Mouse (Mus musculus) cerebellum, adult 9-11 months (tissue): Measurements from ENCODE around the gene Oxsr1.
"Not testable (repeated sequence)": the region's sequence is repeated elsewhere in the genome, so short reads cannot be mapped to it uniquely, and the experiment has no call there.

Experiments
- DNase-seq: peaks from one replicate; pipeline ENCODE4 v3.0.0; 2022

Oxsr1 gene

DNA sequence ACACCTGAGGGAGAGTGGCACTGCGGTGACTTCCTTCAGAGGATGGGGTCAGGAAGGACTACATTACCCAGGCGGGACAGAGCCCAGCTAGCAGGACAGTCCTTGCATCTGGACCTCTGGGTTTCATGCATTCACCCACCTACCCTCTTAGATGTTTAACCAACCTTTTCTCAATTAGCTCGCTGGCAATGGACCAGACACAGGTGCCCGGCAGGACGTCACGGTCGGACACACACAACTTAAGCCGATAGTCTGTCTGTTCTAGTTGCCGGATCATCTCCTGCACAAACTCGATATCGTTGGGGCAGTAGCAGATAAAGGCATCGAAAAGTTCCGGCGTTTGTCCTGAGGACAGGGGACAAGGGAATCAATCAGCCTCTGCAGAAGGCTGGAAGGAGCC is 15.6 kb upstream of the Oxsr1 start:
- DNase-seq = no peak

GRCm38 (mm10) chr9:119335571-119335970 is 13.3 kb upstream of the Oxsr1 start:
- no peak for DNase-seq

GRCm38 (mm10) chr9:119334834-119335233 is 12.6 kb upstream of the Oxsr1 start:
- DNase-seq = no peak

DNA sequence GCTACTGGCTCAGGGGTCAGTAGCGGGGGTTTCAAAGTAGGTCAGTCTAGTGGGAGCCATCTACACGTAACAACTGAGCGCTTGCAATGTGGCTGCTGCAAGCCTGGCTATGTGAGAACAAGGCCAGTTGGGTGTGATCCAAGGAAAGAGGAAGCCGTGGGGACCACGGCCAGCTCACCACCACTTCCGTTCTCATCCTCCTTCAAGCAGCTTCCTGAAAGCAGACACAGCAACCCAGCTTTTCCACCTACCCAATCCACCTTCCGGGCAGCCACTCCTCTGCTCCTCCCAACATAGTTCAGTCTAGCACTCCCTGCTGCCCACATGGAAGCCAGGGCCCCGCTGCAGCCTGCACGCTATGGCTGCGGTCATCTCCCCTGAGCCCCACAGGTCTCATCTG is 12.1 kb upstream of the Oxsr1 start:
- no peak for DNase-seq

DNA sequence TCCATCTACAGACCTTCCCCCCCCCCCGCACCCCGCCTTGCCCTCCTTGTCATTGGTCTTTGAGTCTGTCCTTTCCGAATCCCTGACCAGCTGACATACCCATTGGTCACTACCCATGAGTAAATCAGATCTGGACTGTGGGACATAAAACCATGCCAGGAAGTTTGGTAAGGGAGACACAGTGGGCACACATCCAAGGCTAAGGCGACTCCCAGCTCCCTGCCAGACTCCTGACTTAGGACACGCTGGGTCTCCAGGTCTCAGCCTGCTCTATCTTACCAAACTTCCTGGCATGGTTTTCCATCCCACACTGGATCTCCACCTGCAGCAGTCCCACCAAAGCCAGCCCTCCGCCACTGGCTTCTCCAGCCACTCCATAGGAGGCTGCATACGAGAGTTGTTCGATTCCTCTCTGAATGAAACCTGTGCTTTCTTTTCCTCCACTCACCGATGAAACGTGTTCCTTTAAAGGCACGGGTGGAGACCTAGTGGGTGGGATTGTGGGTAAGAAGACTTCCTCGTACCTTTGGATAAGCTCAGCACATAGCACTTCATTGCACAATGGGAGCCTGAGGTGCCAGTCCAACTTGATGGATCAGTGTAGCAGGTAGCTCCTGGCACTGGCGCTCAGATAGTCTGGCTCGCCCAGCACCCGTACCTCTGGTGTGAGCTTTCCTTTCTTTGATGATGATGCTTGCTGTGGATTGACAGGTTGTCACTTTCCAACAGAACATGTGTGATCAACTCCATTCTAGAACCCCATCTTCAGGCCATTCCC is 8.1 kb upstream of the Oxsr1 start:
- no peak for DNase-seq

DNA sequence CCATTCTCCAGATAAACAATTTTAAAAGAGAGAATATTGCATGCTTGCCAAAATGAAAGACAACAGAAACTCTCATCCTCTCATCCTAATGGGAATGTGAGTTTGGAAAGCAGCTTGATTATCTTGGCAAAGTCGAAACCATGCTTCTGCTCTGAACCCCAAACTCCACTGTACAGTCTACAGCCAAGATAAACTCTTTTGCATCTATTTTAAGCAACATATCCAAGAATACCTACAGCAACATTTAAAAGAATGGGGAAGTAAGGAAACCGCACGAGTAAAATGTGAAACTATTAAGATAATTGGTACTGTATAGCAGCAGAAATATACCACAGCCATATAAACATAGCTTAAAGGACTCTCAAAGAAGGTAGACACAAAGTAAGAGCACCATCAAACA is 6.3 kb upstream of the Oxsr1 start:
- DNase-seq = no peak

GRCm38 (mm10) chr9:119324130-119324529 is 1.9 kb upstream of the Oxsr1 start:
- DNase-seq = no peak

DNA sequence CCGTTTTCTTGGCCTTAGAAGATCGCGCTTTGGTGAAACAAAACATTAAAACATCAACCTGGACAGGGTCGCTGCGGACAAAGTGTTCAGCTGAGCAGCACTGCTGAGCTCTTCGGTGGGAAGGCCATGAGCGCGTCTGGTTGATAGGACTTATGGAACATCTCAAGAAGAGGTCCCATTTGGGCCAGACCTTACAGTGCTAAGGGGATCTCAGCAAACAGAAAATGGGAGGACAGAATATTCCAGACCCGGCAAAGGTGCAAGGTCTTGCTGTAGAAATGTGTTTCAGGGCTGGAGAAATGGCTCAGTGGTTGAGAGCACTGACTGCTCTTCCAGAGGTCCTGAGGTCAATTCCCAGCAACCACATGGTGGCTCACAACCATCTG is 1.0 kb upstream of the Oxsr1 start:
- DNase-seq = no peak

DNA sequence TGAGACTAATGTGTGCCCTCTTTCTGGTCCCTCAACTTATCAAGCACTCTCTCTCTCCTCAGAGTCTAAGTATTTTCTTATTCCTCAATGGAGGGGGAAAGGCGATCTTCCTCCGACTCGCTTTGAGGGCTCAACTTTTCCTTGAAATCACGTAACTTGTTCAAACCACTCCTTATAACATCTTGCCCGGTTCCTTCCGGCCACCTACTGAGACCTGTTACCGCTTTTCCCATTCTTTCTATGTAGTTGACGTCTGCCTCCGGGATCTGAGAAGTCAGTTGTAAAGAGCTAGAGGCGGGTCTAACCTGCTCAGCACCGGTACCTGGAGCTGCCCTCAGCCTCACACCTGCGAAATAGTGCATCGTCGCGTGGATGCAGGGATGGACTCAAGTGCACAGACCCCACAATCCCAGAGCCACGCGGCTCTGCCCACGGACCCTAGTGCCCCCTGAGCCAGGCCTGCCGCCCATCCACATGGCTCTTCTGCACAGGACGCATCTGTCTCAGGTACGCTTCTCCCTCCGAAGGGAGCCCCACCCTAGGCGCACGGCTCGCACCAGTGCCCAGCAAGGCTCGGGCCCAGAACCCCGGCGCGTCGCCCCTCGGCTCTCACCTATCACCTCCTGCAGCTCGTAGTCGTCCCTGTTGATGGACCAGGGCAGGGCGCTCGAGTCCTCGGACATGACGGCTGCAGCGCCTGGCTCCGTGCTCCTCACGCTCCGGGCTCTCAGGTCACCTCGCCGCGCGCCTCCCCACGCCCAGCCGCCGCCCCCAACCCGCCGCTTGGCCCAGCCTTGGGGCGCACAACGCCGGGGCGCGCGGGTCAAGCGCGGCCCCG is 616 bp downstream of the Oxsr1 start:
- no peak for DNase-seq

GRCm38 (mm10) chr9:119320946-119321345 is 1.3 kb downstream of the Oxsr1 start:
- DNase-seq = no peak

DNA sequence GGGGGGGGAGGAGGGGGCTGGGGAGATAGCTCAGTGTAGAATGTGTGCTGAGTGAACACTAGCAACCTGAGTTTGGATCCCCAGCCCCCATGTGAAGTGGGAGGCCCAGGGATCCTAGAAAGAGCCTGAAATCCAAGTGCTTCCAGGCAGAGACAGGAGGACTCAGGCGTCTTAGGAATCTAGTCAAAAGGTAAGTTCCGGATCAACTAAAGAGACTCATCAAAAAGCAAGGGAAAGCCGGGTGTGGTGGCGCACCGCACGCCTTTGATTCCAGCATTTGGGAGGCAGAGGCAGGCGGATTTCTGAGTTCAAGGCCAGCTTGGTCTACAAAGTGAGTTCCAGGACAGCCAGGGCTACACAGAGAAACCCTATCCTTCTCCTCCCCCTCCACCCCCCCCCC is 1.8 kb downstream of the Oxsr1 start:
- DNase-seq = peak; percentile 32

DNA sequence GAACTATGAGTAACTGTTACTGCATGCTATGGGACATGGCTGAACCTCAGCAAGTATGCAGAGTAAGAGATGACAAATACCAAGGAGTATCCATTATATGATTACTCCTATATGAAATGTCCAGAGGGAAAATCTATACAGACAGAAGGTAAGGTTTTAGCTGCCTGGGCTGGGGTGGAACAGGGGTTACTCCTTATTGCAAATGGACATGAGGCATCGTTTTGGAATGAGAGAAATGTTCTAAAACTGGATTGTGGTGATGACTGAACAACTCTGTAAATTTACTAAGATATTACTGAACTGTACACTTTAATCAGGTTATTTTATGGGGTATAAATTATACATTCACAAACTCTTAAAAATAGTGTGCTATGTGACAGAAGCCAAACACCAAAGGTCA is 3.3 kb downstream of the Oxsr1 start:
- DNase-seq = no peak

DNA sequence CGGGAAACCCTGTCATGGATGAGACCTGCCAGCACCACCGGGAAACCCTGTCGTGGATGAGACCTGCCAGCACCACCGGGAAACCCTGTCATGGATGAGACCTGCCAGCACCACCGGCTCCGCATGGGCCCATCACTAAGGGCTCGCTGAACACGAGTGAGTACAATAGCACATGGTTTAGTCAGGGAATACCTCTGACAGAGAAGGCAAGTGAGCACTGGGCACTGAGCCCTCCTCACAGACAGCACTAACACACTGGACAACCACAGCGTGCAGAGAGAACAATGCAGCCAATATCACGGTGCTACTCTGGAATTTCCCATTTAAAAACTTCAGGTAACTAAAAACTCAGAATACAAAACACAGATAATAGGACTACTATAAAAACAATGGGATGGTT is 9.1 kb downstream of the Oxsr1 start:
- peak; percentile 40 for DNase-seq

GRCm38 (mm10) chr9:119309067-119309466 is 13.2 kb downstream of the Oxsr1 start:
- no peak for DNase-seq

- DNase-seq = no peak
Measured at GRCm38 (mm10) chr9:119305863-119306262, 16.4 kb downstream of the Oxsr1 start.

- DNase-seq = no peak
Measured at GRCm38 (mm10) chr9:119298563-119298962, 23.7 kb downstream of the Oxsr1 start.

DNA sequence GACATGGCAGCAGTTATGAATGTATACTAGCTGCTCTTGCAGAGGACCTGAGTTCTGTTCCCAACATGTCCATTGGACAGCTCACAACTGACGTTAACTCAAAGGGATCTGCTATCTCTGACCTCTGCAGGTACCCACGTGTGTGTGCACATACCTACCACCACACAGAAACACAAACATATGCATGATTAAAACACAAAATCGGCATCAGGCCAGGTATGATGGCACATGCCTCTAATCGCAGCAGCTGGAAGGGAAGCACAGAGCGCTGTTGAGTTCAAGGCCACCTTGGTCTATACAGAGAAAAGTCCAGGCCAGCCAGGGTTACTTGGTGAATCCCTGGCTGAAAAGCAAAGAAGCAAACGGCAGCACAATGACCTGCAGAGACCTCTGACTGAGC is 24.5 kb downstream of the Oxsr1 start:
- DNase-seq = no peak

GRCm38 (mm10) chr9:119290791-119291190 is 31.4 kb downstream of the Oxsr1 start:
- no peak for DNase-seq

DNA sequence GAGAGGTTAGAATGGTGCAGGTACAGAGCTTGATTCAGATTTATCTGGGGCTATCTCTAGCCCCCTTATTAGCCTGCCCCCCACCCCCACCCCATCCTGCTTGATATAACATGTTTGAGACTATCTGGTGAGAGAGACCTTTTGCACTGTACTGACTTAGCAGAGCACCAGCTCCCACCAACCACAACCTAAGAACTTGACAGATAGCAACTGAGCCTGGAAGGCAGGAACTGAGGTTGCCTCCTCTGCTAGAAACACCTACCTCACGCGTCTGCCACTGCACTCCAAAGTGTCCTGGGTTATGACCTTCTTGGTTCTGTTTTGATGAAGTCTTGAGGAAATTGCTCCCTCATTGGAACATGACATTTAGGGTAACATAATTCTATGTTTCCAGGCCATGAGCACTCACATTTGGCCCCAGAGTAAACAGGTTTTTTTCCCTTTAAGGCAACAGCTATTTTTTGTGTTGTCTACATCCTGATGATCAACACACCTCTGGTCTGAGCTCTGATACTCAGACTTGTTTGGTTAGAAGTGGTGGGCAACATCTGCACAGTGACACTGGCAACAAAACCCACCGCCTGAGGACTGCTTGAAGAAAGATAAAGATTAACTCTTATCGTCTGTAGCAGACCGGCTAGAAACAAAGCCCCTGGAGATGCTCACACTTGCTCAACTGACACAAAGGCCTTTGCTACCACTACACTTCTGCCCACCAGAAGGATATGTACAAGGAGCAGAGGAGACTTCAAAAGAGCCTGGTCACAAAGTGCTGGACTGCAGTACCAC is 41.1 kb downstream of the Oxsr1 start:
- DNase-seq = no peak

DNA sequence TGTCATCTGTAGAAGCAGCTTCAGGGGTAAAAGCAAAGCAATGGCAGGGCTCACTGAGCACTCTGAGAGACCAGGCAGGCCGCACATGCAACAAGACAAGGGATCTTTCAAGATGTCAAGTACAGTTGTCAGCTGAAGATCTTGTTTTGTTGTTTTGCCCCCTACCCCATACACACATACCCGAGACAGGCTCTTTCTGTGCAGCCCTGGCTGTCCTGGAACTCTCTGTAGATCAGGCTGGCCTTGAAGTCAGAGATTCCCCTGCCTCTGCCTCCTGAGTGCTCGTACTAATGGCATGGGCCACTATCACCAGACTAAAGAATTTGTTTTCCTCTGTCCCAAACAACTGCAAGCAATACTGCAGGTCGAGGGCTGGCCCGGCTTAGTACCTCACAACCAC is 44.2 kb downstream of the Oxsr1 start:
- no peak for DNase-seq

DNA sequence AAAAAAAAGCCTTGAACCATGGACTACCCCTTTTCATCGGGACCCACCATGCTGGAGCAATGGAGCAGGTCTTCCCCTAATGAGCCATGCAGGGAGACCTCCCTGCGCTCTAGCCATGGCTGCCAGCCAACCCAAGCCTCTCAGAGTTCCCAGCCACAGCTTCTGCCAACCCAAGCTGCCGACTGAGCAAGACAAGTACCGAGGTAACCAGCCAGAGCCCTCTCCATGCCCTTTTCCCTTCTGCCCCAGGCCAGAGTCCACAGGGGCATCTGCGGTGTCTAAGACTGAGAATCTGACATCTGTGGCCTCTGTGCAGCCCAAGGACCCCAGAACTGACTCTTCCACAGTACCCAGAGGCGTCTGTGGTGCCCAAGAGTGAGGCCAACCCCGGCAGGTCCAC is 45.9 kb downstream of the Oxsr1 start:
- peak; percentile 41 for DNase-seq

- not testable (repeated sequence) for DNase-seq
Measured at GRCm38 (mm10) chr9:119274814-119275213, 47.4 kb downstream of the Oxsr1 start.

GRCm38 (mm10) chr9:119271496-119271895 is 50.7 kb downstream of the Oxsr1 start:
- DNase-seq = no peak
